Mouse (Mus musculus) liver, adult 2 months (tissue): ENCODE data around the gene Cdc42se1.

Source experiments
- CTCF ChIP-seq: fragments of 200-500 bp; IDR thresholded peaks from 2 replicates; pipeline ENCODE4 v1.5.1; 2011; ENCODE audit warnings: low read depth, low read length, control low read depth
- POLR2A ChIP-seq: fragments of 200-500 bp; IDR thresholded peaks from 2 replicates; pipeline ENCODE4 v1.6.1; 2011; ENCODE audit warnings: low read length, control low read depth; ENCODE audit not compliant: insufficient read depth; ENCODE audit errors: extremely low read depth

- TF ChIP-seq CTCF (no peak), POLR2A (no peak)
Observed at GRCm38 (mm10) chr3:95266052-95266451, 37.5 kb downstream of the Cdc42se1 start.
